Mouse (Mus musculus) neural tube, embryonic 10.5 days (tissue): Measurements from ENCODE around the gene Sgsm2.
A peak's percentile ranks its signal among the peaks of the same experiment; 100 is the strongest.

Experiments
- DNase-seq: peaks from one replicate; pipeline ENCODE4 v3.0.0-alpha.2; 2017; ENCODE audit warnings: low spot score; ENCODE audit errors: extremely low spot score

Gene Sgsm2

GRCm38 (mm10) chr11:74842045-74842444 lies 54.8 kb downstream of the Sgsm2 start:
- DNase-seq = no peak

GRCm38 (mm10) chr11:74841366-74841765 lies 55.5 kb downstream of the Sgsm2 start:
- DNase-seq = no peak

DNA sequence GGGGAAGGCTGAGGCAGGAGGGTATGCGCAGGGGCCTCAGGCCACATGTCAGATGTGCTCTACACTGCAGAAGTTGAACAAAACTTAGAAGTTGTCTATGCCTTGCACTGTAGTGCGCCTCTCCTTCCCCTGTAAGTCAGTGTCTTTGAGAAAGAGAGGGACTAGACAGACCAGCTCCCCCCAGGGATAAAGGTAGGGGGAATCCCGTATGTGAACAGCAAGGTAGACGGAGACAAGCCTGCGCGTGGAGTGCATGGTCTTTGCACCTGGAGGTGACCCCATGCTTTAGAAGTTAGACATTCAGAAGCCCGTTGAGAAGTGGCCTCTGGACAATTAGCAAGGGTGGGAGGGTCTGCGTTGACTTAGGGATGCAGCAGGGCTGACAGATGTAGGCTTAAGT lies 56.1 kb downstream of the Sgsm2 start:
- no peak for DNase-seq

- no peak for DNase-seq
Measured at GRCm38 (mm10) chr11:74839860-74840715, 56.8 kb downstream of the Sgsm2 start.

GRCm38 (mm10) chr11:74838971-74839370 lies 57.9 kb downstream of the Sgsm2 start:
- DNase-seq = no peak

DNA sequence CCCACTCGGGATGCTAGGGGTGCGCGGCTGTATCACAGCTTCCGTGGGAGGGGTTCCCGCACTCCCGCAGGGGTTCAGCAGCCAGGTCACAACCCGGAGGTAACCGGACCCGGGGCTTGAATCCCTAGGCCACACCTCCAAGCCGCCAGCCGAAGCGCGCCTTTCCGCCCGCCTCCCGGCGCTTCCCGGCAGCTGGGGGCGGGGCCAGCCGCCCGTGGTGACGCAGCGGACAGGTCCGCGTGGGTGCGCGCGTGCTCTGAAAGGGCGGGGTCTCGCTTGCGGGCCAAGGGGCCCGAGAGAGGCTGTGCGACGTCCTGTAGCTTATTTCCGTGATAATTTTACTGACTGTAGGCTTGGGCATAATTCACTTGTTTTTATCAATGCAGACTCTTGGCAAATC lies 58.4 kb downstream of the Sgsm2 start:
- no peak for DNase-seq

DNA sequence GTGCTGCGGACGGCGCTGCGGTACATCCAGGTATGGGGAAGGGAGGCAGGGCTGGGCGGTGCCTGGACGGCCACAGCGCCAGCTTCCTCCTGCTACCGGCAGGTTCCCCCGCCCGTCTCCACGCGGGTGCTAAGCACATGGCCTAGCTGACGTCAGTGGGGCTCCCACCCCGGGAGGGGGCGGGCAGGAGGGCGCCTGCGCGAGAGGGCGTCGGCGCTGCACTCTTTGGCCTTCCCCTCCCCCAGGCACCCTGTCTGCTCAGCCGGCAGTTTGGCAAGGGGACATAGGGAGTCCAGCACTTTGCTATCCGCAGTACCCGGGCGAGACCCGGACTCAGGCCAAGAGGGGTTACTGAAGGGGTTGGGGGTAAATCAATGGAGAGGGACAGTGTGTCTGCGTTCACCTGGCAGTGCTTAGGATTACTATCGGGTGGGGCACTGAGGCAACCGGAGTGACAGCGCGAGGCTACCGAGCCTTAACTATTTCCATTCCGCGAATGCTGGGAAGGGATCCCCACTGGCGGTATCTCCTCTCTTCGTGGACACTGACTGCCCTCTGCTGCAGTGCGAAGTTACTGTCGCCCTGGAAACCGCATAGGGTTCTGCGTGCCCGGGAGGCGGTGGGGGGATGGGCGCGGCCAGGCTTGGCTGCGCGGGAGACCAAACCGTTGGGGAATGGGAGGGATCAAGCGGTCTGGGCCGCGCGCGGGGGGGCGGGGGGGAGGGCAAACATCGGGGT lies 59.0 kb downstream of the Sgsm2 start:
- peak; percentile 89 for DNase-seq

GRCm38 (mm10) chr11:74837056-74837693 lies 59.7 kb downstream of the Sgsm2 start:
- DNase-seq = no peak

GRCm38 (mm10) chr11:74836225-74837055 lies 60.4 kb downstream of the Sgsm2 start:
- no peak for DNase-seq

- no peak for DNase-seq
Measured at GRCm38 (mm10) chr11:74835593-74836224, 61.2 kb downstream of the Sgsm2 start.

DNA sequence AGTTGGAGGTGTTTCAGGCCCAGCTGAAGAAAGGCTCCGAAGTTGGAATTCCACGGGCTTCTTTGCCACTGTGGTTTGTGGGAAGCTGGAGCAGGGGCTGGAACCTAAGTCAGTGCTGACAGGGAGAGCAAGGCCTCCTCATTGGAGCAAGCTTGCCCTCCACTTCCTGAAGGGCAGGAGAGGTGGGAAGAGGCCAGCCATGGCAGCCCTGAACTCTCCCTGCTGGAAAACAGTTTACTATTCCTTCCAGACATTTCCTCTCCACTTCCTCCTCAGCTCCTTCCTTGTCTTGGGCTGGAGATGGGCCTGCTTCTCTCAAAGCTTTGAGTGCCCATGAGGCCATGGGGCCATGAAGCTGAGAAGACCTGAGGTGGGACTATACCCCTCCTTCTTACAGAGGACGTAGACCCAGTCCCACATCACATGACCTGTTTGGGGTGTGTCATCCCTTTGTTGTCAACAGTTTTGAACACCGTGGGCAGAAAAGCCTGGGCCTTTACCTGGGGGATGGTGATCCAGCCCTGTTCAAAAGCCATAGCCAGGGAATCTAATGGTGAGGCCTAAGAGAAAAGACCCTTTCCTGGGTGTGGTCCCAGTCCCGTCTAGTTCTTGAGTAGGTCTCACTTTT lies 62.1 kb downstream of the Sgsm2 start:
- no peak for DNase-seq

DNA sequence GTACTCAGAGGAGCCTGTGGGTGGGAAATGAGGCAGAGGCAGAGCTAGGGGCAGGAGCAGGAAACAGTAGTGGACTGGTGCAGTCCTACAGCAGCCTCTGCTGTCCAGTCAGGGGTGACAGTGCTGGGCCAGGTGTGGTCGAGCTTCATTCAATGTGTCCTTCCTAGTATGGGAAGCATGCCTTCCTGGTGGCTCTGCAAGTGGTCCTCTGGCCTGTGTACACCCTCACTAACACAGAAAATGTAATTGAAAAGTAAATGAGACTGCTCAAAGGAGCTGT lies 62.6 kb downstream of the Sgsm2 start:
- DNase-seq = no peak

DNA sequence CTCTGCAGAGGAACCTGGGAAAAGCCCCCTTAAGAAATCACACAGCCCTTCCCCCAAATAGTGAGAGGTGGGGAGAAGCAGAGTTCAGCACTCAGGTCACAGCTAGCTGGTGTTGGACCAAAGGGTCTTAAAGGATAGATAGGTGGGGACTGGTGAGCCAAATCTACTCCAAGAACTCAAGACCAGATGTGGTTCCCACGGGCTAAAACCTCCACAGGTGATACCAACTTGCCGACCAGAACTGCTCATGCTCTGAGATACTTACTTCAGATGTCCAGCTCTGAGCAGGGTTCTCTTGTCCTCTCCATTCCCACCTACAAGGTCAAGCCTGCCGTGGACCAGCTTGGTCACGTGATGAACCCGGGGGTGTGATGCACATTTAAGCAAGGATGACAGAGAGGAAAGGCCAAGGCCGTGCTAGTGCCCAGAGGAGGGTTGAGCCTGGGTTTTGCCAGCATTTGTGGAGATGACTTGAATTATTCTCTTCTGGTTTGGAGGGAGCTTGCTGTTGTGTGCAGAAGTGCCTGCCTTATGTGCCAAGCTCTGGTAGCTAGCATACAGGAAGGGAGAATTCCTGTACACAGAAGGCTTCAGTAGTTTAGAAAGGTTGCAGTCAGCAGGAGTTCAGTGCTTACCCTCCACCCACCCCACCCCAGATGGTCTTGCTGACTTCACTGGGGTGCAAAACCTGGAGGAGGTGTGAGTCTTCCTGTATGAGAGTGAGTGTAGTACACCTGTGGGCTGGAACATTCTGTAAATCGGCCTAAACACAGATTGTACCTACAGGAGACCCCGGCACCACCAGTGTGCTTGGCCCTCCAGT lies 63.1 kb downstream of the Sgsm2 start:
- DNase-seq = no peak

DNA sequence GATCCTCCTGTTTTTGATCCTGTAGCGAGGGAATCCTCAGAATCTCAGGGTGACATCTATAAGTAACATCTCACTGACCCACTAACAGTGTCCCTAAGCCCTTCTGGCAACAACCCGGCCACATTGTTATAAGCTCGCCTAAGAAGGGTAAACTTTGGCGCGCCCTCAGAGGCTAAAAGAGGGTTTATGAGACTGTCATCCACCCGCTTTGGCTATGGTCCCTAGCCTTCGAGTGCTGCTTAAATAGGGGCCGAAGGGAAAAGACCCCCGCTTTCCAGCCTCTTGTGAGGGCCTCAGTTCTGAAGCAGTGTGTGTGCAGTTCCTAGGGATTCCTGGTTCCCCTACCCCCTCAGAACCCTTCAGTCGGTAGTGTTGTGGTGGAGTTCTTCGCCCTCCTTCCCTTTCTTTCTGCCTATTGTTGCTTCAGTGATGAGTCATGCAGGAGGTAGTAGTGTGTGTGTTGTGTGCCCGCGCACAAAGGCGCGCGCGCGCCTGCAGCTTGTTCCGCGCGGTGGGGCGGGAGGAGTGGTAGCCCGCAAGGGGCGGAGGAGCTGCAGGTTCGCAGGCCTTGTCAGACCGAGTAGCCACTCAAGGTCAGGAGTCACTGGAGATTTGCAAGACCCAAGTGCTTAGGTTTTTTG lies 64.2 kb downstream of the Sgsm2 start:
- peak; percentile 56 for DNase-seq

- peak; percentile 99 for DNase-seq
Measured at GRCm38 (mm10) chr11:74831606-74832451, 65.0 kb downstream of the Sgsm2 start.

DNA sequence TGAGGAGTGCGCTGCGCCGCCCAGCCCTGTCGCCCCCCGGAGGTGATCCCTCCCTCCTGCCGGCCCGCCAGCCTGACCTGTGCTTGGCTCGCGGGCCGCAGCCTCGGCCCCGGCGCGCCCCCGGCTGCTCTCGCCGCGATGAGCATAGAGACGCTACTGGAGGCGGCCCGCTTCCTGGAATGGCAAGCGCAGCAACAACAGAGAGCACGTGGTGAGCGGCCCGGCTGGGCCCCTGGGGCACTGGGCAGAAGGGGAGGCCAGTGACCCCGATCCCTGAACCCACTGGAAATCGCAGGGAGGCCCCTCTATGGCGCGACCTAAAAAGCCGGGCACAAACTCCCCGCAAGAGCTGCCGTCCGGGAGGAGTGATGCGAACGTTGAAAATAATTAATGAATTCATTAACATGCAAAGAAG lies 65.7 kb downstream of the Sgsm2 start:
- DNase-seq = peak; percentile 72

DNA sequence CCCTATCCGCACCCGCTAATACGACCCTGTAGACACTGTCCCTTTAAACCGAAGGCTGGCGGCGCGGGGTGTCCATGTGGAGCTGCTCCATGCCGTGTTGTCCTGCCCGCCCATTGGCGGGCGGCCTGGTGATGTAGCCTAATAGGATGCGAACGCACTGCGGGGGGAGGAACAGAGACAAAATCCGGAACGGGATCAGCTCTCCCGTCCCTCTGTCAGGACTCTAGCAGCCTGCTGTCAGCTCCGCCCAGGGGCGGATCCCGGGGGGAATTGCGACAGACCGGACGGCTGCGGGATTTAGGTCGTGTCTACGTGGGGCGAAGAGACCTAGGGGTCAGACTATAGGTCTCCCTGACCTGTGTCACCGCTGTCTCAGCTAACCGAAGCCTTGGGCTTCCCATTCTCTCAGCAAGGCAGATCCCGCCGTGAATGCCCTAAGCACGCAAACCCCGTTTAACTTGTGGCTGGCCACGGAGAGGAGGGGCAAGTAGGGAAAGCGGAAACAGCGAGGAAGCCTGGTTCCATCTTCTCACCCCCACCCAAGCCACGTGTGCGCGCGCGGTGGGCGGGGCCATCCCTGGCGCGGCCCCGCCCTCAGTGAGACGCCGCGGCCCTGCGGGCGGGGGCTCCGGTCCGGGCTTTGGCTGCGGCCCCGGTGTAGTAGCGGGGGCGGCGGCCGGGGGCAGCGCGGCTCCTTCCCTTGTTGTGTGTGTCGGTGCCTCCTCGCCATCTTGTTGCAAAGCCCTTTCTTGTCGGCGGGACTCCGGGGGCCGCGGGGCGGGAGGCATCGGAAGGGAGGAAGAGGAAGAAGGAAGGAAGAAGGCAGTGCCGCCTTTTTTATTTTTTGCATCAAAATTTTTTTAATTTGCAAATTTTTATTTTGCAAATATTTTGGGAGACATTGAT lies 66.4 kb downstream of the Sgsm2 start, which contains the start of gene Mnt:
Gene Mnt, plus strand, starts transcription at position 665 of the 906 bp plus-strand sequence.
- peak; percentile 96 for DNase-seq
